Mouse (Mus musculus) lung, postnatal 14 days (tissue): Measurements from ENCODE around the gene Otud6a.
"Not testable (repeated sequence)": the region's sequence is repeated elsewhere in the genome, so short reads cannot be mapped to it uniquely, and the experiment has no call there.

ENCODE experiments used
- DNase-seq: peaks from one replicate; pipeline ENCODE4 v3.0.0; 2021

Gene Otud6a

GRCm38 (mm10) chrX:100428693-100429092, at the start of gene Otud6a:
TSS of gene Otud6a (plus strand) at chrX:100429013.
- DNase-seq = no peak

GRCm38 (mm10) chrX:100389887-100390286, 38.9 kb upstream of the Otud6a start:
- DNase-seq = no peak

GRCm38 (mm10) chrX:100392304-100392703, 36.5 kb upstream of the Otud6a start:
- peak; percentile 47 for DNase-seq

GRCm38 (mm10) chrX:100394223-100394861, 34.5 kb upstream of the Otud6a start:
- no peak for DNase-seq

- DNase-seq = peak; percentile 3
Measured at GRCm38 (mm10) chrX:100395026-100395425, 33.8 kb upstream of the Otud6a start.

GRCm38 (mm10) chrX:100400900-100401299, 27.9 kb upstream of the Otud6a start:
- DNase-seq = no peak

- no peak for DNase-seq
Measured at GRCm38 (mm10) chrX:100401657-100402056, 27.2 kb upstream of the Otud6a start.

GRCm38 (mm10) chrX:100409245-100409644, 19.6 kb upstream of the Otud6a start:
- no peak for DNase-seq

- no peak for DNase-seq
Measured at GRCm38 (mm10) chrX:100432311-100432710, 3.5 kb downstream of the Otud6a start.

- DNase-seq = not testable (repeated sequence)
Measured at GRCm38 (mm10) chrX:100442617-100443016, 13.8 kb downstream of the Otud6a start, which contains the start of gene Awat2. TSS of gene Awat2 (minus strand) at chrX:100442717.

GRCm38 (mm10) chrX:100443532-100443931, 14.7 kb downstream of the Otud6a start:
- DNase-seq = no peak

- no peak for DNase-seq
Measured at GRCm38 (mm10) chrX:100468047-100468446, 39.2 kb downstream of the Otud6a start.

- peak; percentile 6 for DNase-seq
Measured at GRCm38 (mm10) chrX:100470126-100470525, 41.3 kb downstream of the Otud6a start.

GRCm38 (mm10) chrX:100471491-100471890, 42.7 kb downstream of the Otud6a start:
- no peak for DNase-seq

- DNase-seq = no peak
Measured at GRCm38 (mm10) chrX:100475569-100476223, 46.9 kb downstream of the Otud6a start.
